Mouse (Mus musculus) adipocyte (in vitro differentiated cells): ENCODE data around the gene Dhtkd1.
"Not testable (repeated sequence)": the region's sequence is repeated elsewhere in the genome, so short reads cannot be mapped to it uniquely, and the experiment has no call there.

ENCODE experiments used
- DNase-seq: peaks from one replicate; pipeline ENCODE4 v3.0.0-alpha.2; 2016; ENCODE audit warnings: low spot score

The Dhtkd1 gene

GRCm38 (mm10) chr2:5942416-5943032 is at the start of gene Dhtkd1:
Gene Dhtkd1, minus strand, starts transcription at chr2:5942792.
- DNase-seq, result peak; percentile 60

- no peak for DNase-seq
Observed at GRCm38 (mm10) chr2:5977532-5977931, 34.9 kb upstream of the Dhtkd1 start.

GRCm38 (mm10) chr2:5970629-5971028 is 28.0 kb upstream of the Dhtkd1 start:
- DNase-seq, result not testable (repeated sequence)

- no peak for DNase-seq
Observed at GRCm38 (mm10) chr2:5965972-5966371, 23.4 kb upstream of the Dhtkd1 start.

GRCm38 (mm10) chr2:5963729-5964128 is 21.1 kb upstream of the Dhtkd1 start:
- DNase-seq, result not testable (repeated sequence)

- DNase-seq, result no peak
Observed at GRCm38 (mm10) chr2:5962265-5962664, 19.7 kb upstream of the Dhtkd1 start.

- no peak for DNase-seq
Observed at GRCm38 (mm10) chr2:5957705-5958104, 15.1 kb upstream of the Dhtkd1 start.

GRCm38 (mm10) chr2:5951621-5952211 is 9.1 kb upstream of the Dhtkd1 start:
- DNase-seq, result peak; percentile 32

- DNase-seq, result peak; percentile 97
Observed at GRCm38 (mm10) chr2:5950766-5951595, 8.4 kb upstream of the Dhtkd1 start, which contains the start of gene Upf2. Gene Upf2, plus strand, starts transcription at chr2:5951469.

- peak; percentile 41 for DNase-seq
Observed at GRCm38 (mm10) chr2:5950305-5950704, 7.7 kb upstream of the Dhtkd1 start.

GRCm38 (mm10) chr2:5949821-5950220 is 7.2 kb upstream of the Dhtkd1 start:
- DNase-seq, result not testable (repeated sequence)

GRCm38 (mm10) chr2:5948964-5949363 is 6.4 kb upstream of the Dhtkd1 start:
- no peak for DNase-seq

GRCm38 (mm10) chr2:5946876-5947275 is 4.3 kb upstream of the Dhtkd1 start:
- no peak for DNase-seq

GRCm38 (mm10) chr2:5945629-5946028 is 3.0 kb upstream of the Dhtkd1 start:
- no peak for DNase-seq

GRCm38 (mm10) chr2:5943071-5943470 is 479 bp upstream of the Dhtkd1 start:
- DNase-seq, result no peak

- peak; percentile 33 for DNase-seq
Observed at GRCm38 (mm10) chr2:5941861-5942415, 654 bp downstream of the Dhtkd1 start.

- DNase-seq, result no peak
Observed at GRCm38 (mm10) chr2:5940936-5941335, 1.7 kb downstream of the Dhtkd1 start.

GRCm38 (mm10) chr2:5939911-5940310 is 2.7 kb downstream of the Dhtkd1 start:
- no peak for DNase-seq

GRCm38 (mm10) chr2:5939319-5939718 is 3.3 kb downstream of the Dhtkd1 start:
- DNase-seq, result no peak

GRCm38 (mm10) chr2:5936550-5936949 is 6.0 kb downstream of the Dhtkd1 start:
- no peak for DNase-seq

GRCm38 (mm10) chr2:5936068-5936467 is 6.5 kb downstream of the Dhtkd1 start:
- no peak for DNase-seq

- DNase-seq, result no peak
Observed at GRCm38 (mm10) chr2:5934936-5935335, 7.7 kb downstream of the Dhtkd1 start.

GRCm38 (mm10) chr2:5931938-5932337 is 10.7 kb downstream of the Dhtkd1 start:
- no peak for DNase-seq
